Mouse (Mus musculus): ENCODE data around the gene Ampd3. TPM values are rescaled to one million over a fixed set of nuclear protein-coding genes. Genes with fewer than 3 reads are reported as not detected.

Ampd3 gene
- total RNA-seq, 2 experiments from 2014 or later = 23.8 to 30.3 TPM

DNA sequence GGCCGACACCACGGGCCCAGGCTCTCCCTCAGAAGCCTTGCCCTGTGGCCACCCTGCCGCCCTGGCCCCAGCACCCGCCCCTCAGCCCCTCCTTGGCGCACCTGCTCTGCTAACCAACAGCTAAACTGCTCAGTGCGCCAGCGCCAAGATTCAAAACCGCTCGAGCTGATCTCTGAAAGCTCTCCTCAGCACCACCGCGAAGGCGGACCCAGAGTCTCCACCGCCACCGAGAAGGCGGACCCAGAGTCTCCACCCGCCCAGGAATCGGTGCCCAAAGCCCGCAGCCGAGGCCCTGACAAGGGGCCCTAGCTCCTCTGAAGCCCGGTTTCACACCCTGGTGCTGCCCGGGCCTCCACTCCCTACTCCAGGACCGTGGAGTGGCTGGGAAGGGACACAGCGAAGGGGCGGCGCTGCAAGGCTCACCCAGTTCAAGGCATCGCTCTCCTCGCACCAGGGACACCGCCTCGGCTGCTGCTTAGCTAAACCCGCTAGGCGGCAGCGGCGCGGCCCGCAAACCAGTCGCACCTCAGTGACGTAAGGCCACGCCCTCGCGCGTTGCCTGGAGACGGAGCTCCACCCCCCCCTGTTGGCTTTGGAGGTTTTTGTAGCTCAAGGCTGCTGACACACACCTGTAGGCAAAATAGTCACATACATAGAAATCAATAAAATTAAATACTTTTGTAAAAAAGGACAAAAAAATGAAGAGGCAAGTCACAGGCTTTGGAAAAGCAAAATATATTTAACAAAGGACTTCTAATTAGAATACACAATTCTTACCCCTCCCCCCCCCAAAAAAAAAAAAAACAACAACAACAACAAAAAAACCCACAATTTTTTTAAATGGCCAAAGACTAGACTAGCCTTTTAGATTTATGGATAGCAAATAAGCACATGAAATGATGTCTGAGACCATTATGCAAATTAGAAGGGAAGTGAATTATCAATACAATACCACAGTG, 76.2 kb downstream of the Ampd3 start, which contains the start of gene Rnf141:
TSS of gene Rnf141 (minus strand) at position 542 of the 959 bp plus-strand sequence.
- DNase-seq = peak; percentile 94

- no peak for DNase-seq
Measured at GRCm38 (mm10) chr7:110847321-110847720, 79.3 kb downstream of the Ampd3 start.

DNA sequence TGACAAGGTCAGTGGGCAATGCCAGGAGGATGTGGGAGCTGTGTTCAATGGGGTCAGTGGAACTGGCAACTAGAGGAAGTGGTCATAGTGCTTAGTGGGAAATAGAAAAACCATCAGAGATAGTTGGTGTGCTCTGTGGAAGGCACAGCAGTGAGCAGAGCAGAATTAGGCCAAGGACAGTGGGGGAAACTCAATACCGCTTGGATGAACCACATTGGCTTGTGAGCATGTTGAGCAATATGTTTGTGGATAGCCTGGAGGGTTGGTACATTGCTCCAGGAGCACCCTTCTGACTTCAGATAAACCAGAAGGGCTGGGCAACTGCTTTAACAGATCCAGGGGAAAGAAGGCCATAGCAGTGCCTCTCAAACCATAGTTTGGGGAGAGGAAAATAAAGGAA, 80.4 kb downstream of the Ampd3 start:
- no peak for DNase-seq

- DNase-seq = no peak
Measured at GRCm38 (mm10) chr7:110851541-110852203, 83.7 kb downstream of the Ampd3 start.

- DNase-seq = no peak
Measured at GRCm38 (mm10) chr7:110853611-110854010, 85.6 kb downstream of the Ampd3 start.

DNA sequence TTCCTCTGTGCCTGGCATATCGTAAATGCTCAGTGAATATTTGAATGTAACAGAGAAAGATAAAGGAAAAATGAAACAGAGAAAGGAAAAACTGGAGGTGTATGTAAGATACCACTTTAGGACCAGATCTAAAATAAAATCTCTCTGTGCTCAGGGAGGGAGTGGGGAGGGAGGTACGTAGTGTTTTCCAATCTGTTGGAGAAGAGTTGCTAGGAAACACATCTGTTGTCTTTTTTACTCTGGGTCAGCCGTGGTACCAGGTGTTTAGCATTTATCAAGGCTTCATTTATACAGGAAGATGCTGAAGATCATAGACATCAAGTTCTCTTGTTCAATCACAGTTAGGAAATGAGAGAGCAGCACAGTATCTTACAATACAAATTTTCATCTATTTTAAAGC, 86.5 kb downstream of the Ampd3 start:
- DNase-seq = no peak

- DNase-seq = peak; percentile 42
Measured at GRCm38 (mm10) chr7:110854927-110855546, 87.0 kb downstream of the Ampd3 start.

DNA sequence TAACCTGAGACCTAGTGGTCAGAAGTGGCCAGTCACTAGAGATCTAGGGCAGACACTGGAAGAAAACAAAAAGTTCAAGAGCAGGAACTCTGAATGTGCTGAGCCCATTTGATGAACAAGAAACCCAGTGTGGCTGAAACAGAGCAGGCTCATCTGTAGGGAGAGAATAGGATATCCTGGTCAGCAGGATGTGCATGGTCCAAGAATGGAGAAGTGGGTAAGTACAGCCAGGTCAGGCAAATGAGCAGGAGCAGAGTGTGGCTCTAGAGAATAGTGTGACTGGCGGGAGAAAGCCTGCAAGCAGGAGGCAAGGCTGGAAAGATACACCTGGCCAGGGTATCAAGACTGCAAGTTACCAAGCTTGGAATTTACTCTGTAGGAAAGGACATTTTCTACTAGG, 87.6 kb downstream of the Ampd3 start:
- DNase-seq = no peak

GRCm38 (mm10) chr7:110860129-110860528, 92.1 kb downstream of the Ampd3 start:
- no peak for DNase-seq

Small RNA genes within 50 kb of the gene (microRNA-seq; reads per million reads assigned to microRNA genes)
- 0 reads per million in 2 experiments for gene Gm47282

Other genes starting within 250 kb of the Ampd3 start
- 10 to 100 TPM; 68.4 to 70.1 TPM for gene Sbf2, start 153.3 kb upstream of the Ampd3 start, total RNA-seq (2021)
- gene Adm, start 140.5 kb upstream of the Ampd3 start, total RNA-seq (2021) = 10 to 100 TPM; 17.1 to 18.2 TPM
- gene Rnf141, start 76.3 kb downstream of the Ampd3 start, total RNA-seq (2021) = 10 to 100 TPM; 51.9 to 57.6 TPM
- 10 to 100 TPM in 1 of 2 experiments, 1 to 10 TPM in 1; 9.0 to 10.2 TPM for gene Lyve1, start 95.0 kb downstream of the Ampd3 start, total RNA-seq (2021)
- gene Mrvi1, start 214.3 kb downstream of the Ampd3 start, total RNA-seq (2021) = 10 to 100 TPM; 10.4 to 13.2 TPM